In genomic region chr3:135328560-135328959, GRCm38 (mm10) we compare ENCODE assay signal across 8 mouse cellular contexts. TPM values are rescaled to one million over a fixed set of nuclear protein-coding genes. Genes with fewer than 3 reads are reported as not detected.
DNase-seq lines count a peak whose midpoint lies in the region; ATAC-seq and TF ChIP-seq lines count a peak whose summit lies in the region.

No protein-coding gene starts in this region.

- no peak overlapping the region for H3K4me3 ChIP-seq in forebrain, embryonic 14.5 days (ENCODE audit: low read depth, low read length)
- no peak overlapping the region for H3K4me3 ChIP-seq in forebrain, embryonic 16.5 days (replicated peaks; ENCODE audit: low read length)
- no peak overlapping the region for H3K4me3 ChIP-seq in lung, embryonic 14.5 days (ENCODE audit: low read depth, low read length)

- no peaks in the 10 kb centered on the region for H3K27me3 ChIP-seq in forebrain, embryonic 14.5 days (replicated peaks; ENCODE audit: control insufficient read depth, insufficient read depth, low read length)
- H3K27me3 ChIP-seq in forebrain, embryonic 16.5 days (replicated peaks; ENCODE audit: control insufficient read depth, insufficient read depth, low read length): no peaks in the 10 kb centered on the region
- no peaks in the 10 kb centered on the region for H3K27me3 ChIP-seq in lung, embryonic 14.5 days (ENCODE audit: insufficient read depth, low read length)
- H3K27me3 ChIP-seq in splenic B cell, adult 2 months (ENCODE audit: control insufficient read depth, insufficient read depth, low read length, poor library complexity, severe bottlenecking): no peaks in the 10 kb centered on the region

- peak; percentile 67 for TF ChIP-seq CTCF in lung, embryonic 14.5 days (IDR thresholded peaks at IDR 0.05; ENCODE audit: low read depth)

- no peak overlapping the region for H3K9ac ChIP-seq in forebrain, embryonic 14.5 days (ENCODE audit: low read length)
- H3K9ac ChIP-seq in forebrain, embryonic 16.5 days (replicated peaks; ENCODE audit: low read depth, low read length): no peak overlapping the region
- no peak overlapping the region for H3K9ac ChIP-seq in lung, embryonic 14.5 days

- H3K27ac ChIP-seq in forebrain, embryonic 14.5 days (ENCODE audit: low read depth, low read length): no peak overlapping the region
- no peak overlapping the region for H3K27ac ChIP-seq in forebrain, embryonic 16.5 days (ENCODE audit: low read length)
- H3K27ac ChIP-seq in lung, embryonic 14.5 days (ENCODE audit: low read depth): no peak overlapping the region

- H3K36me3 ChIP-seq in forebrain, embryonic 14.5 days (ENCODE audit: control insufficient read depth, insufficient read depth, low read length): no peaks in the 10 kb centered on the region
- H3K36me3 ChIP-seq in forebrain, embryonic 16.5 days (ENCODE audit: control insufficient read depth, insufficient read depth): no peaks in the 10 kb centered on the region
- H3K36me3 ChIP-seq in lung, embryonic 14.5 days (ENCODE audit: insufficient read depth): no peaks in the 10 kb centered on the region
- no peaks in the 10 kb centered on the region for H3K36me3 ChIP-seq in splenic B cell, adult 2 months (ENCODE audit: control insufficient read depth, insufficient read depth, low read length, poor library complexity, severe bottlenecking)

- DNase-seq in forebrain, embryonic 14.5 days (ENCODE audit: low spot score): peak; percentile 33
- DNase-seq in ovary, postnatal 14 days (ENCODE audit: low spot score): peak; percentile 18
- DNase-seq in ovary, adult 18-20 months (ENCODE audit: low spot score): no peak
- peak; percentile 36 for DNase-seq in brain, adult 2 months (ENCODE audit: low read depth, low spot score)
- DNase-seq in heart, postnatal 4 days: peak; percentile 52
- peak; percentile 67 for DNase-seq in lung, embryonic 14.5 days
- peak; percentile 70 for DNase-seq in splenic B cell, adult 2 months (ENCODE audit: low read depth, low spot score)

- H3K4me1 ChIP-seq in forebrain, embryonic 14.5 days (ENCODE audit: control insufficient read depth, insufficient read depth, low read length): no peaks in the 10 kb centered on the region
- H3K4me1 ChIP-seq in forebrain, embryonic 16.5 days (replicated peaks; ENCODE audit: control insufficient read depth, insufficient read depth, low read length): no peaks in the 10 kb centered on the region
- no peaks in the 10 kb centered on the region for H3K4me1 ChIP-seq in lung, embryonic 14.5 days (ENCODE audit: insufficient read depth)

- no peaks in the 10 kb centered on the region for H3K9me3 ChIP-seq in forebrain, embryonic 14.5 days (replicated peaks; ENCODE audit: control insufficient read depth, low read length)
- no peaks in the 10 kb centered on the region for H3K9me3 ChIP-seq in forebrain, embryonic 16.5 days (ENCODE audit: control insufficient read depth, low read length)
- no peaks in the 10 kb centered on the region for H3K9me3 ChIP-seq in lung, embryonic 14.5 days (ENCODE audit: low read depth, low read length)

- H3K4me2 ChIP-seq in forebrain, embryonic 14.5 days (ENCODE audit: low read length): no peak overlapping the region
- no peak overlapping the region for H3K4me2 ChIP-seq in forebrain, embryonic 16.5 days (ENCODE audit: low read length)
- H3K4me2 ChIP-seq in lung, embryonic 14.5 days: no peak overlapping the region

- ATAC-seq in forebrain, embryonic 14.5 days: no peak
- no peak for ATAC-seq in forebrain, embryonic 16.5 days
- ATAC-seq in lung, embryonic 14.5 days (ENCODE audit: insufficient read depth): no peak

- WGBS in forebrain, embryonic 14.5 days: 57% methylated on average over 3 of the region's 3 CpGs
- 43% methylated on average over 3 of the region's 3 CpGs for WGBS in forebrain, embryonic 16.5 days
- 33% methylated on average over 3 of the region's 3 CpGs for WGBS in lung, embryonic 14.5 days

RNA-seq across cellular contexts. Expression of gene Slc9b1, which starts 19.3 kb away (rescaled TPM):
- polyA plus RNA-seq in forebrain, embryonic 14.5 days (2014; fragmentation: Nextera tagmentation; extraction: Ambion mirVana): not detected in 2 replicates
- not detected in 2 replicates for polyA plus RNA-seq in forebrain, embryonic 16.5 days (2015; fragmentation: Nextera tagmentation; extraction: Ambion mirVana)
- 1 to 10 TPM in 1 of 2 experiments, under 1 TPM in 1; 0.74 to 1.0 TPM for total RNA-seq in heart, postnatal 4 days (2021)
- polyA plus RNA-seq in lung, embryonic 14.5 days (2014; fragmentation: Nextera tagmentation; extraction: Ambion mirVana): 0.16 and 0.34 TPM in 2 replicates

RNA-seq across cellular contexts. Expression of gene Slc9b2, which starts 21.1 kb away (rescaled TPM):
- 0.79 and 1.5 TPM in 2 replicates for polyA plus RNA-seq in forebrain, embryonic 14.5 days (2014; fragmentation: Nextera tagmentation; extraction: Ambion mirVana)
- polyA plus RNA-seq in forebrain, embryonic 16.5 days (2015; fragmentation: Nextera tagmentation; extraction: Ambion mirVana): 1.3 and 2.1 TPM in 2 replicates
- total RNA-seq in heart, postnatal 4 days (2021): 1 to 10 TPM in 1 of 2 experiments, under 1 TPM in 1; 0.41 to 1.5 TPM
- 1.1 and 2.2 TPM in 2 replicates for polyA plus RNA-seq in lung, embryonic 14.5 days (2014; fragmentation: Nextera tagmentation; extraction: Ambion mirVana)

RNA-seq across cellular contexts. Expression of gene Bdh2, which starts 47.5 kb away (rescaled TPM):
- 3.8 and 4.9 TPM in 2 replicates for polyA plus RNA-seq in forebrain, embryonic 14.5 days (2014; fragmentation: Nextera tagmentation; extraction: Ambion mirVana)
- polyA plus RNA-seq in forebrain, embryonic 16.5 days (2015; fragmentation: Nextera tagmentation; extraction: Ambion mirVana): 2.1 and 3.4 TPM in 2 replicates
- total RNA-seq in heart, postnatal 4 days (2021): 1 to 10 TPM; 6.7 to 7.0 TPM
- 7.5 and 8.7 TPM in 2 replicates for polyA plus RNA-seq in lung, embryonic 14.5 days (2014; fragmentation: Nextera tagmentation; extraction: Ambion mirVana)
